Mouse (Mus musculus): Measurements from ENCODE around the gene Cacng2.

GRCm38 (mm10) chr15:78119704-78120103 lies at the start of gene Cacng2:
- TF ChIP-seq POLR2A (IDR thresholded peaks at IDR 0.05; ENCODE audit: extremely low read depth, insufficient read depth, low read length) (no peak), CTCF (IDR thresholded peaks at IDR 0.05; ENCODE audit: extremely low read depth, insufficient read depth, low read length) (no peak)
